Mouse (Mus musculus) mouse embryonic stem cell (cell line): ENCODE data around the gene Cfap161.

Source experiments
- in situ Hi-C, 2 experiments: fragments of 300-500 bp; cut with MboI; formaldehyde crosslinking; loops; 1 replicate in 1 of 2; 3 replicates in 1 of 2; pipeline ENCODE4 v1.14.3; 2019 to 2020; ENCODE audit warnings: low sequenced_read_pairs in 2 of 2, low pct_unique_long_range_greater_than_20kb in 1 of 2, mixed read lengths in 1 of 2; ENCODE audit not compliant: unreplicated experiment in 1 of 2

Gene Cfap161

GRCm38 (mm10) chr7:83794705-83795104, at the start of gene Cfap161:
Gene Cfap161 (minus strand): TSS chr7:83794880.
- in situ Hi-C loops: no loop called here

- in situ Hi-C loops: no loop called here
Observed at GRCm38 (mm10) chr7:83842486-83843259, 48.0 kb upstream of the Cfap161 start.

GRCm38 (mm10) chr7:83840076-83840475, 45.4 kb upstream of the Cfap161 start:
- in situ Hi-C loops: no loop called here

- in situ Hi-C loops: no loop called here
Observed at GRCm38 (mm10) chr7:83838525-83839224, 44.0 kb upstream of the Cfap161 start.

- in situ Hi-C loops: no loop called here
Observed at GRCm38 (mm10) chr7:83829355-83829754, 34.7 kb upstream of the Cfap161 start.

GRCm38 (mm10) chr7:83827402-83828076, 32.9 kb upstream of the Cfap161 start:
- in situ Hi-C loops: no loop called here

GRCm38 (mm10) chr7:83826808-83827207, 32.1 kb upstream of the Cfap161 start:
- in situ Hi-C loops: no loop called here

- in situ Hi-C loops: no loop called here
Observed at GRCm38 (mm10) chr7:83821951-83822350, 27.3 kb upstream of the Cfap161 start.

GRCm38 (mm10) chr7:83816886-83817285, 22.2 kb upstream of the Cfap161 start:
- in situ Hi-C loops: no loop called here

GRCm38 (mm10) chr7:83815646-83816045, 21.0 kb upstream of the Cfap161 start:
- in situ Hi-C loops: no loop called here

GRCm38 (mm10) chr7:83813993-83814392, 19.3 kb upstream of the Cfap161 start:
- in situ Hi-C loops: no loop called here

GRCm38 (mm10) chr7:83813465-83813864, 18.8 kb upstream of the Cfap161 start:
- in situ Hi-C loops: no loop called here

- in situ Hi-C loops: no loop called here
Observed at GRCm38 (mm10) chr7:83813016-83813415, 18.3 kb upstream of the Cfap161 start.

- in situ Hi-C loops: no loop called here
Observed at GRCm38 (mm10) chr7:83812581-83812980, 17.9 kb upstream of the Cfap161 start.

GRCm38 (mm10) chr7:83811916-83812315, 17.2 kb upstream of the Cfap161 start:
- in situ Hi-C loops: no loop called here

- in situ Hi-C loops: no loop called here
Observed at GRCm38 (mm10) chr7:83811461-83811860, 16.8 kb upstream of the Cfap161 start.

- in situ Hi-C loops: no loop called here
Observed at GRCm38 (mm10) chr7:83810141-83811100, 15.7 kb upstream of the Cfap161 start.

- in situ Hi-C loops: loop anchor here in 1 of 2 experiments (5.0 kb wide), 1 partner anchor 68 kb away; no protein-coding TSS in a partner anchor
Observed at GRCm38 (mm10) chr7:83809715-83810114, 15.0 kb upstream of the Cfap161 start.
